Mouse (Mus musculus): ENCODE measurements at regions not wholly inside any gene's neighbourhood (a gene's known extent, or its start where the extent isn't known, plus 50 kb on each side); places are given as distances from the start of the nearest gene placed in this dataset.

DNA sequence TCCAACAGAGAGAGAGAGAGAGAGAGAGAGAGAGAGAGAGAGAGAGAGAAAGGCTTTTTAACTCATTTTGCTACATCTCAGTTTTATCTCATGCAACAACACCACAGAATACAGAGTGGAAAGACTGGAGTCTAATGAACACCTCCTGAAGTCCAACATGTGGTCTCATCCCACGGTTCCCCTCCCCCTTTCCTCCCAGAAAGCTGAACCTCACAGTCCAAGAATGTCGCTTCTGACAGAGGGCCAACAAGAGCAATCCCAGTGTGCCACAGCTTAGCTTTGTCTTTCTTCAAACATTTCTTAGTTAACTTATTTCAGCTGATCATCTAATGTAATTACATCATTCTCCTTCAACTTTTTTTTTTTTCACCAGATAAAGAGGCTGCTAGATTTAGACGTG, 180.5 kb upstream of the Egln3 start:
- no peak overlapping the region for H3K4me3 ChIP-seq (ENCODE audit: low read depth, low read length)
- H3K4me2 ChIP-seq (replicated peaks; ENCODE audit: low read depth, low read length), result no peak overlapping the region
- H3K9ac ChIP-seq (replicated peaks; ENCODE audit: low read depth, low read length), result no peak overlapping the region
- no peaks in the 10 kb centered on the region for H3K9me3 ChIP-seq (ENCODE audit: control insufficient read depth, low read depth, low read length)
- 42% methylated on average over 3 of the region's 3 CpGs for WGBS
- H3K27me3 ChIP-seq (ENCODE audit: control insufficient read depth, insufficient read depth, low read length), result no peaks in the 10 kb centered on the region
- 0 out of 2 replicates have a peak, but pooled peaks cover 4% of the 10 kb centered on the region for H3K4me1 ChIP-seq (ENCODE audit: control insufficient read depth, insufficient read depth, low read length)
- H3K27ac ChIP-seq (ENCODE audit: low read length), result no peak overlapping the region
- ATAC-seq (ENCODE audit: insufficient number of reproducible peaks, insufficient read depth, low FRiP score, low read depth), result no peak
- no peaks in the 10 kb centered on the region for H3K36me3 ChIP-seq (ENCODE audit: control insufficient read depth, insufficient read depth, low read length)

DNA sequence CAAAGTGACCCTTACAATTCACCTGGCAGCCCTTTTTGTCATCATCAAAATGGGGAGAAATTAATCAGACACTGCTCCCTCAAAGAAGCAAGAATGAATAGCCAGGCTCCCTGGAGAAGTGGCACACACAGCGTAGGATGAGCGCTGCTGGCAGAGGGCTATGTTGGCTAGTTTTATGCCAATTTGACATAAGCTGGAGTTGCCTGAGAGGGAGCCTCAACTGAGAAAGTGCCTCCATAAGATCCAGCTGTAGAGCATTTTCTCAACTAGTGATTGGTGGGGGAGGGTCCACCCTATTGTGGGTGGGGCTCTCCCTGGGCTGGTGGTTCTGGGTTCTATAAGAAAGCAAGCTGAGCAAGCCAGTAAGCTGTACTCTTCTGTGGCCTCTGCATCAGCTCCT, 179.3 kb upstream of the Egln3 start:
- Histone ChIP-seq H3K27me3 (ENCODE audit: control insufficient read depth, insufficient read depth, low read length) (no peaks in the 10 kb centered on the region), H3K27ac (ENCODE audit: low read length) (no peak overlapping the region), H3K4me1 (ENCODE audit: control insufficient read depth, insufficient read depth, low read length) (0 out of 2 replicates have a peak, but pooled peaks cover 4% of the 10 kb centered on the region), H3K9me3 (ENCODE audit: control insufficient read depth, low read depth, low read length) (no peaks in the 10 kb centered on the region), H3K9ac (replicated peaks; ENCODE audit: low read depth, low read length) (no peak overlapping the region), H3K4me3 (ENCODE audit: low read depth, low read length) (no peak overlapping the region), H3K36me3 (ENCODE audit: control insufficient read depth, insufficient read depth, low read length) (no peaks in the 10 kb centered on the region), H3K4me2 (replicated peaks; ENCODE audit: low read depth, low read length) (no peak overlapping the region)
- no peak for ATAC-seq (ENCODE audit: insufficient number of reproducible peaks, insufficient read depth, low FRiP score, low read depth)
- 93% methylated on average over 2 of the region's 2 CpGs for WGBS

DNA sequence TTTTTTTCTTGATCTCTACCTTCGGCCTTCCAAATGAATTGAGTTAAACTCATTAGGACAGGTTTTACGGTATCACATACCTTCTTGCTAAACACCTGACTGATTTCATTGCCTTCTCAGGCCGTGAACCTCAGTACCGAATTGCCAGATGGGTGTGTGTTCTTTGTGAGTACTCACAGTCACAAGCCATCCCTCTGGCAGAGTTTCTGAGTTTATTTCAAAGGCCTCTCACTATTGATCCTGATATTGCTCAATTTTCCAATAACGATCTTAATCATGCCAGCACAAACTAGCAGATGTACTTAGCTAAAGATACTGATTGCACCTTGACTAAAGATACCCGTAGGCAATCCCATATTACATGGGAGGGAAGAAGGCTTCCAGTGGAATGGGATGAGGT, 178.4 kb upstream of the Egln3 start:
- H3K9ac ChIP-seq (replicated peaks; ENCODE audit: low read depth, low read length), result no peak overlapping the region
- H3K4me3 ChIP-seq (ENCODE audit: low read depth, low read length), result no peak overlapping the region
- H3K27ac ChIP-seq (ENCODE audit: low read length), result no peak overlapping the region
- H3K9me3 ChIP-seq (ENCODE audit: control insufficient read depth, low read depth, low read length), result no peaks in the 10 kb centered on the region
- no peaks in the 10 kb centered on the region for H3K36me3 ChIP-seq (ENCODE audit: control insufficient read depth, insufficient read depth, low read length)
- 0 out of 2 replicates have a peak, but pooled peaks cover 3% of the 10 kb centered on the region for H3K4me1 ChIP-seq (ENCODE audit: control insufficient read depth, insufficient read depth, low read length)
- ATAC-seq (ENCODE audit: insufficient number of reproducible peaks, insufficient read depth, low FRiP score, low read depth), result no peak
- no peak overlapping the region for H3K4me2 ChIP-seq (replicated peaks; ENCODE audit: low read depth, low read length)
- 92% methylated on average over 6 of the region's 6 CpGs for WGBS
- no peaks in the 10 kb centered on the region for H3K27me3 ChIP-seq (ENCODE audit: control insufficient read depth, insufficient read depth, low read length)

DNA sequence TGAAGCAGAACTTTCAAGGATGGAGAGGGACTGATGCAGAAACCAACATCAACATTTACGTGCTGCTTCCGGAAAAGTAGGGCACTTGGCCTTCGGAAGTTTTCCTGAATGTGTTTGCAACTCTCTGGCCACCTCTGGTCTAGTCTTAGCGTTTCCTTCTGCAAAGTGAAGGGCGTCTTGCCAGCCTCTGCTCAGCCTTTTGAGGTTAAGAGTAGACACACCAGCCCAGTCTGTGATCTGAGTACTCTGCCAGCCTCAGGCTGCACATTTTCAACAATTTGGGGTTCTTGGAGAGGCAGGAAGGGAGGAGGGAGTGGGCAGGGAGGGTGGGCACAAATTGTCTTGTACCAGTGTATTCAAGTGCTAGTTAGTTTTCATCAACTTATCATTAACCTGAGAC, 176.7 kb upstream of the Egln3 start:
- no peaks in the 10 kb centered on the region for H3K36me3 ChIP-seq (ENCODE audit: control insufficient read depth, insufficient read depth, low read length)
- H3K9me3 ChIP-seq (ENCODE audit: control insufficient read depth, low read depth, low read length), result no peaks in the 10 kb centered on the region
- ATAC-seq (ENCODE audit: insufficient number of reproducible peaks, insufficient read depth, low FRiP score, low read depth), result no peak
- no peak overlapping the region for H3K9ac ChIP-seq (replicated peaks; ENCODE audit: low read depth, low read length)
- no peak overlapping the region for H3K4me3 ChIP-seq (ENCODE audit: low read depth, low read length)
- no peaks in the 10 kb centered on the region for H3K4me1 ChIP-seq (ENCODE audit: control insufficient read depth, insufficient read depth, low read length)
- no peaks in the 10 kb centered on the region for H3K27me3 ChIP-seq (ENCODE audit: control insufficient read depth, insufficient read depth, low read length)
- no peak overlapping the region for H3K27ac ChIP-seq (ENCODE audit: low read length)
- H3K4me2 ChIP-seq (replicated peaks; ENCODE audit: low read depth, low read length), result no peak overlapping the region
- WGBS, result 95% methylated on average over 5 of the region's 5 CpGs

- H3K4me2 ChIP-seq (replicated peaks; ENCODE audit: low read depth, low read length), result no peak overlapping the region
- no peak overlapping the region for H3K4me3 ChIP-seq (ENCODE audit: low read depth, low read length)
- ATAC-seq (ENCODE audit: insufficient number of reproducible peaks, insufficient read depth, low FRiP score, low read depth), result no peak
- no peak overlapping the region for H3K27ac ChIP-seq (ENCODE audit: low read length)
- WGBS, result 41% methylated on average over 2 of the region's 2 CpGs
- no peaks in the 10 kb centered on the region for H3K27me3 ChIP-seq (ENCODE audit: control insufficient read depth, insufficient read depth, low read length)
- no peaks in the 10 kb centered on the region for H3K9me3 ChIP-seq (ENCODE audit: control insufficient read depth, low read depth, low read length)
- no peaks in the 10 kb centered on the region for H3K4me1 ChIP-seq (ENCODE audit: control insufficient read depth, insufficient read depth, low read length)
- no peak overlapping the region for H3K9ac ChIP-seq (replicated peaks; ENCODE audit: low read depth, low read length)
- H3K36me3 ChIP-seq (ENCODE audit: control insufficient read depth, insufficient read depth, low read length), result no peaks in the 10 kb centered on the region
Measured at GRCm38 (mm10) chr12:54378576-54378975, 174.9 kb upstream of the Egln3 start.

DNA sequence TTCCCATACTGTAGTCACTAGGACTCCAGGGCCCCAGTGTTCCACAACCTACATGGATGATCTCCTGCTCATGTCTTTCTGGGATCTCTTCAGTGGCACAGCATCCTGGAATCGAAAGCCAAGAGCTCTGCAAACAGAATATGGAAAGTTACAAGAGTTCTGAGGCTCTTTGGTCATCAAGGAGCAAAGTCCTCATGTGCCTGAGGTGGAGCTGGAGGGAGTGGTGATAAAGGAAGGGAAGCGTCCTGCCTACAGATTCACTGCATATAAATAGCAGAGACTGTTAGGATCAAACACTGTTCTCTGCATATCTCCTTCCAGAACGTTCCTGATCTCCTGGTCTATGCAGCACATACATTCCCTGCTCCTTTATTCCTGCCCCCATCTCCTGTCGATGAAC, 170.4 kb upstream of the Egln3 start:
- no peaks in the 10 kb centered on the region for H3K9me3 ChIP-seq (ENCODE audit: control insufficient read depth, low read depth, low read length)
- no peaks in the 10 kb centered on the region for H3K27me3 ChIP-seq (ENCODE audit: control insufficient read depth, insufficient read depth, low read length)
- H3K4me1 ChIP-seq (ENCODE audit: control insufficient read depth, insufficient read depth, low read length), result no peaks in the 10 kb centered on the region
- ATAC-seq (ENCODE audit: insufficient number of reproducible peaks, insufficient read depth, low FRiP score, low read depth), result no peak
- no peak overlapping the region for H3K4me2 ChIP-seq (replicated peaks; ENCODE audit: low read depth, low read length)
- H3K9ac ChIP-seq (replicated peaks; ENCODE audit: low read depth, low read length), result no peak overlapping the region
- no peak overlapping the region for H3K27ac ChIP-seq (ENCODE audit: low read length)
- no peak overlapping the region for H3K4me3 ChIP-seq (ENCODE audit: low read depth, low read length)
- H3K36me3 ChIP-seq (ENCODE audit: control insufficient read depth, insufficient read depth, low read length), result no peaks in the 10 kb centered on the region
- WGBS, result 75% methylated on average over 4 of the region's 4 CpGs

DNA sequence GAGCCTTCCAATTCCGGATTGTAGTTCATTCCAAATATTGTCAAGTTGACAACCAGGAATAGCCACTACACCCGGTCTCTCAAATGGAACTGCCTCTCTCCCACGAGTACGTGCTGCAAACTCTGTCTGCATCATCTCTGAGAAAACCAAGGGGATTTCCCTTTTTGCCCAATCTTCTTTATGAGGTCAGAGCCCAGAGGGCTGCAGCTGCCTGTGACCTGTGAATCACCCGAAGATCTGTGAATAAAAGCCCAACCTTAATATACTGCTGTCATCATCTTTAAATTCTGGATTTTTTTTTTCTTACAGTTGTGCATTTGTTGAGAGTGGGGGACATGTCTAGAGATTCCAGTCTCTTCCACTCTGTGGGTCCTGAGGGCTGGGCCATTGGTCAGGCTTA, 165.6 kb upstream of the Egln3 start:
- no peak overlapping the region for H3K4me2 ChIP-seq (replicated peaks; ENCODE audit: low read depth, low read length)
- no peaks in the 10 kb centered on the region for H3K36me3 ChIP-seq (ENCODE audit: control insufficient read depth, insufficient read depth, low read length)
- H3K4me3 ChIP-seq (ENCODE audit: low read depth, low read length), result no peak overlapping the region
- H3K9ac ChIP-seq (replicated peaks; ENCODE audit: low read depth, low read length), result no peak overlapping the region
- no peaks in the 10 kb centered on the region for H3K4me1 ChIP-seq (ENCODE audit: control insufficient read depth, insufficient read depth, low read length)
- no peak for ATAC-seq (ENCODE audit: insufficient number of reproducible peaks, insufficient read depth, low FRiP score, low read depth)
- WGBS, result 69% methylated on average over 5 of the region's 5 CpGs
- H3K27ac ChIP-seq (ENCODE audit: low read length), result no peak overlapping the region
- H3K27me3 ChIP-seq (ENCODE audit: control insufficient read depth, insufficient read depth, low read length), result no peaks in the 10 kb centered on the region
- H3K9me3 ChIP-seq (ENCODE audit: control insufficient read depth, low read depth, low read length), result no peaks in the 10 kb centered on the region

DNA sequence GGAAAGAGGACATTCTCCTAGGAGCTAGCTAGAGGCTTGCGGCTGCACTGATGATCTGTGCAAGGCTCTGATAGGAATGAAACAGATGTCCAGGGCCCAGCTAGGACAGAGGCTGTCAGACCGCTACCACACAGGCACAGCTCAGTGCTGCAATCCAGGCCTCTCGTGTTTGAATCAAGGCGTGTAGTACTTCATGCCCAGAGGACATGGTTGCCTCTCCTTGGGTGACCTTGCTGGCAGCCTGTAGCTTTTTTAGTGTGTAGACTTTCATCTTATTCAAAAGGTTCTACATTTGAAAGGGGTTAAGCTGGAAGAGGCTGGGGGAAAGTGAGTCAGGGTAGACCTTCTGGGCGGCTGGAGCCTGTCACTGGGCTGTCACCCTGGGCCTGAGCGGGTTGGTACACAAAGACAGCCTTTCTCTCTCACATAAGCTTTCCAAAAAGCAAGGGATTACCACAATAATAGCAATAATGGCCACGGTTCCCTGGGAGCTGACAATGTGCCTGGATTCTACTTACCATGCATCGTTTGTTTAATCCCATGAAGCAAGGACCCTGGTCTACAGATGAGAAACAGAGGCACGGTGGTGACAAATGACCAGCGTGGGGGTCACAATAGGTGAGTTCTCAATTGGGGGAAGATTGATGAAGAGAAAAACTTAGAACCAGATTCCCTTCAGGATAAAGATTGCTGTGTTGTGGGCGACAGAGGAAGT, 160.9 kb upstream of the Egln3 start:
- 62% methylated on average over 11 of the region's 11 CpGs for WGBS
- no peak overlapping the region for H3K4me2 ChIP-seq (replicated peaks; ENCODE audit: low read depth, low read length)
- H3K27me3 ChIP-seq (ENCODE audit: control insufficient read depth, insufficient read depth, low read length), result no peaks in the 10 kb centered on the region
- no peaks in the 10 kb centered on the region for H3K4me1 ChIP-seq (ENCODE audit: control insufficient read depth, insufficient read depth, low read length)
- H3K4me3 ChIP-seq (ENCODE audit: low read depth, low read length), result no peak overlapping the region
- no peak for ATAC-seq (ENCODE audit: insufficient number of reproducible peaks, insufficient read depth, low FRiP score, low read depth)
- no peak overlapping the region for H3K9ac ChIP-seq (replicated peaks; ENCODE audit: low read depth, low read length)
- H3K9me3 ChIP-seq (ENCODE audit: control insufficient read depth, low read depth, low read length), result no peaks in the 10 kb centered on the region
- H3K27ac ChIP-seq (ENCODE audit: low read length), result no peak overlapping the region
- H3K36me3 ChIP-seq (ENCODE audit: control insufficient read depth, insufficient read depth, low read length), result no peaks in the 10 kb centered on the region

GRCm38 (mm10) chr12:54361762-54362161, 158.1 kb upstream of the Egln3 start:
- H3K27ac ChIP-seq (ENCODE audit: low read length), result no peak overlapping the region
- no peaks in the 10 kb centered on the region for H3K4me1 ChIP-seq (ENCODE audit: control insufficient read depth, insufficient read depth, low read length)
- no peak for ATAC-seq (ENCODE audit: insufficient number of reproducible peaks, insufficient read depth, low FRiP score, low read depth)
- no peak overlapping the region for H3K9ac ChIP-seq (replicated peaks; ENCODE audit: low read depth, low read length)
- no peaks in the 10 kb centered on the region for H3K36me3 ChIP-seq (ENCODE audit: control insufficient read depth, insufficient read depth, low read length)
- no peaks in the 10 kb centered on the region; the same call in 1 of the 2 replicates for H3K9me3 ChIP-seq (ENCODE audit: control insufficient read depth, low read depth, low read length)
- no peak overlapping the region for H3K4me3 ChIP-seq (ENCODE audit: low read depth, low read length)
- no peak overlapping the region for H3K4me2 ChIP-seq (replicated peaks; ENCODE audit: low read depth, low read length)
- no peaks in the 10 kb centered on the region for H3K27me3 ChIP-seq (ENCODE audit: control insufficient read depth, insufficient read depth, low read length)
- 88% methylated on average over 4 of the region's 4 CpGs for WGBS
